Mouse (Mus musculus) ES-E14 (cell line): Measurements from ENCODE around the gene Ugt1a7c.

Experiments
- CHD2 ChIP-seq: IDR thresholded peaks from 2 replicates; pipeline ENCODE4 v1.6.1; 2014; ENCODE audit warnings: mild to moderate bottlenecking, low read depth, low read length, inconsistent platforms
- HCFC1 ChIP-seq: IDR thresholded peaks from 2 replicates; pipeline ENCODE4 v1.6.1; 2012; ENCODE audit warnings: low read length, inconsistent platforms, borderline replicate concordance; ENCODE audit not compliant: insufficient read depth
- MAFK ChIP-seq: IDR thresholded peaks from 2 replicates; pipeline ENCODE4 v1.6.1; 2014; ENCODE audit warnings: mild to moderate bottlenecking, low read depth, low read length, inconsistent platforms; ENCODE audit not compliant: insufficient read depth
- ZNF384 ChIP-seq: IDR thresholded peaks from 2 replicates; pipeline ENCODE4 v1.6.1; 2012; ENCODE audit warnings: low read depth, low read length, inconsistent platforms

- TF ChIP-seq MAFK: no peak
- TF ChIP-seq ZNF384: no peak
- TF ChIP-seq CHD2: no peak
- no peak for TF ChIP-seq HCFC1
Measured at GRCm38 (mm10) chr1:88133908-88134456, 39.1 kb downstream of the Ugt1a7c start.
